Mouse (Mus musculus) hindbrain, embryonic 10.5 days (tissue): ENCODE results near the gene Bpifb1. TPM values are rescaled to one million over a fixed set of nuclear protein-coding genes. Genes with fewer than 3 reads are reported as not detected.
"Not testable (repeated sequence)": the region's sequence is repeated elsewhere in the genome, so short reads cannot be mapped to it uniquely, and the experiment has no call there.

Source experiments
- DNase-seq: peaks from one replicate; pipeline ENCODE4 v3.0.0-alpha.2; 2017; ENCODE audit warnings: low spot score
- H3K27ac ChIP-seq: fragments of 300-500 bp; sonication (generic); 2 replicates; pipeline ENCODE4 v1.5.1; 2016; ENCODE audit warnings: mild to moderate bottlenecking, moderate library complexity
- H3K27me3 ChIP-seq: fragments of 300-500 bp; sonication (generic); 2 replicates; pipeline ENCODE4 v1.6.1; 2016; ENCODE audit warnings: mild to moderate bottlenecking; ENCODE audit not compliant: poor library complexity, insufficient read depth, severe bottlenecking
- H3K36me3 ChIP-seq: fragments of 300-500 bp; sonication (generic); 2 replicates; pipeline ENCODE4 v1.6.1; 2016; ENCODE audit warnings: mild to moderate bottlenecking, moderate library complexity
- H3K4me1 ChIP-seq: fragments of 300-500 bp; sonication (generic); replicated peaks from 2 replicates; pipeline ENCODE4 v1.6.1; 2016; ENCODE audit warnings: mild to moderate bottlenecking
- H3K4me3 ChIP-seq: fragments of 300-500 bp; sonication (generic); 2 replicates; pipeline ENCODE4 v1.5.1; 2016; ENCODE audit warnings: mild to moderate bottlenecking, moderate library complexity
- H3K9me3 ChIP-seq: fragments of 300-500 bp; sonication (generic); 2 replicates; pipeline ENCODE4 v1.6.1; 2016; ENCODE audit warnings: mild to moderate bottlenecking, moderate library complexity
- WGBS: fragments of 180-500 bp; shearing (Covaris S2); methylation state at CpG from one replicate; pipeline ENCODE4 v1.1.7; 2016; 5-methylcytosine and 5-hydroxymethylcytosine counted together
- polyA plus RNA-seq: library from polyadenylated mRNA; unstranded; fragments of >200 nt; fragmentation: Nextera tagmentation; extraction: Ambion mirVana; gene quantifications from 2 replicates; pipeline ENCODE4 v1.2.1, GENCODE M21; 2016

The Bpifb1 gene
- polyA plus RNA-seq, 1 experiment from 2014 or later: not detected

DNA sequence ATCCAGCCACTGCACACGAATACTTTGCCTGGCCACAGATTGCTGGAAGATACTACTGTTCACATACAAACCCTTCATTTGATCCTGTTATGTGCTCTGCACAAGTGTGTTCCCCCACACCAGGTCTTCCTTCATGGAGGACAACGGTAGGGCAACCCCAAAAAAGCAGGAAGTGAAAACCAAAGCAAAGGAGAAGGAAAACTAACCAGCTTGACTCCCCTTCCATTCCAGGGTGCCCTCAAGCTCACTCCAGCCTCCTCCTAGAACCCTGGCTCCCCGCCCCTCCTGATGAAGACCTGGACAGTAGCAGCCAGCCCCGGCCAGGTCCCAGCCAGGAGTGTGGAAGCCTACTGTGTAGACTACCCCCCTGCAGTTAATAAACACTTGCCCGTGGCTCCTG is 29.3 kb downstream of the Bpifb1 start:
- Histone ChIP-seq H3K9me3 (no peaks in the 10 kb centered on the region), H3K27ac (no peak overlapping the region), H3K4me3 (no peak overlapping the region), H3K4me1 (peaks cover 30% of the 10 kb centered on the region), H3K36me3 (no peaks in the 10 kb centered on the region), H3K27me3 (no peaks in the 10 kb centered on the region)
- no peak for DNase-seq
- 83% methylated on average over 5 of the region's 5 CpGs for WGBS

- Histone ChIP-seq H3K9me3 (no peaks in the 10 kb centered on the region), H3K36me3 (no peaks in the 10 kb centered on the region), H3K4me3 (peak within 1 kb of the TSS; percentile 14; the same call in 1 of the 2 replicates), H3K27me3 (no peaks in the 10 kb centered on the region), H3K27ac (peak within 1 kb of the TSS; percentile 71), H3K4me1 (peaks cover 28% of the 10 kb centered on the region)
- peak; percentile 60 for DNase-seq
- WGBS: 4% methylated on average over 14 of the region's 14 CpGs
Measured at GRCm38 (mm10) chr2:154223265-154223916, 32.8 kb downstream of the Bpifb1 start, which contains the start of gene Bpifb5. TSS of gene Bpifb5 (plus strand) at chr2:154223742.

GRCm38 (mm10) chr2:154223917-154224273 is 33.3 kb downstream of the Bpifb1 start:
- WGBS: 3% methylated on average over 2 of the region's 2 CpGs
- H3K9me3 ChIP-seq: no peaks in the 10 kb centered on the region
- H3K4me3 ChIP-seq: peak overlapping the region; percentile 14; the same call in 1 of the 2 replicates
- H3K27ac ChIP-seq: peak overlapping the region; percentile 71
- peak; percentile 53 for DNase-seq
- no peaks in the 10 kb centered on the region for H3K27me3 ChIP-seq
- no peaks in the 10 kb centered on the region for H3K36me3 ChIP-seq
- peaks cover 28% of the 10 kb centered on the region for H3K4me1 ChIP-seq

GRCm38 (mm10) chr2:154226991-154227390 is 36.4 kb downstream of the Bpifb1 start:
- no peak overlapping the region for H3K4me3 ChIP-seq
- no peak overlapping the region for H3K27ac ChIP-seq
- H3K9me3 ChIP-seq: no peaks in the 10 kb centered on the region
- 76% methylated on average over 4 of the region's 4 CpGs for WGBS
- H3K27me3 ChIP-seq: no peaks in the 10 kb centered on the region
- DNase-seq: no peak
- no peaks in the 10 kb centered on the region for H3K36me3 ChIP-seq
- H3K4me1 ChIP-seq: peaks cover 28% of the 10 kb centered on the region

GRCm38 (mm10) chr2:154227830-154228229 is 37.2 kb downstream of the Bpifb1 start:
- no peak overlapping the region for H3K4me3 ChIP-seq
- H3K27ac ChIP-seq: no peak overlapping the region
- no peaks in the 10 kb centered on the region for H3K27me3 ChIP-seq
- peaks cover 24% of the 10 kb centered on the region for H3K4me1 ChIP-seq
- no peaks in the 10 kb centered on the region for H3K36me3 ChIP-seq
- WGBS: 86% methylated on average over 5 of the region's 5 CpGs
- no peaks in the 10 kb centered on the region for H3K9me3 ChIP-seq
- DNase-seq: no peak

DNA sequence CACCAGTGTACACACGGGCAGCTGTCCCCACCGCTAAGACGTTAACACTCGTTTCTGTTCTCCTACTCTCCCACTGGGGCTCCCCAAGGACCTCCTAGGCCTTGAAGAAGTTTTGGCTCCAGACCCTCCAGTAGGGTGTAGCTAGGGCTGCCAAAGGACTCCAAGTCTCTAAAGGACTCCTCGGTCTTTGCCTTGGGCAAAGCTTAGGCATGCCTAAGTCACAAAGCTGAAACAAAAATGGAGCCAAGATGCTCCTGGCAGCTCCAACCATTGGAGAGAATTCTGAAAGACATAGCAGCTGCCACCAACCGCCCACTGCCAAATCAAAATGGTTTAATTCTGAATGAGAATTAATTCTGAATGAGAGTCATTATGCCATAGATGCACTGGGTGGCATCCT is 42.8 kb downstream of the Bpifb1 start:
- Histone ChIP-seq H3K4me3 (no peak overlapping the region), H3K27me3 (no peaks in the 10 kb centered on the region), H3K4me1 (no peaks in the 10 kb centered on the region), H3K36me3 (no peaks in the 10 kb centered on the region), H3K9me3 (no peaks in the 10 kb centered on the region), H3K27ac (no peak overlapping the region)
- WGBS: 93% methylated on average over 6 of the region's 6 CpGs
- no peak for DNase-seq

DNA sequence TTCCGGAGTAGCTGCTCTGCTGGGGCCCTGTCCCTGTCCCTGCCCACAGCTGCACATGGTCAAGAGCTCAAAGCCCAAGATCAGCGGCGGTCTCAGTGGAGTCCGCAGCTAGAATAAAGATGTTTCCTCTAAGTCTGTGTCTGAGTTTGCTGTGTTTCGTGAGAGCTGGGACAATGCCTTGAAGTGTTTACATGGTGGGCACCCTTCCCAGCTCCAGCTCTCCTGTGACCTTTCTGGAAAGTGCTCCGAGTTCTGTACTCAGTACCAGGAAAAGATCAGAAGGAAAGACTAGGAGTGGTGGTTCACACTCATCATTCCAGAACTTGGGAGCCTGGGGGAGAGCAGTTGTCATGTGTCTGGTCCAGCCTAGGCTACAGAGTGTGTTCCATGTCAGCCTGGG is 50.2 kb downstream of the Bpifb1 start:
- WGBS: 87% methylated on average over 6 of the region's 6 CpGs
- Histone ChIP-seq H3K36me3 (no peaks in the 10 kb centered on the region), H3K9me3 (no peaks in the 10 kb centered on the region), H3K27me3 (no peaks in the 10 kb centered on the region), H3K4me3 (no peak overlapping the region), H3K4me1 (no peaks in the 10 kb centered on the region), H3K27ac (no peak overlapping the region)
- DNase-seq: no peak

- H3K9me3 ChIP-seq, H3K36me3 ChIP-seq, H3K4me1 ChIP-seq, DNase-seq, H3K27me3 ChIP-seq, H3K4me3 ChIP-seq, H3K27ac ChIP-seq: not testable (repeated sequence)
- 91% methylated on average over 12 of the region's 12 CpGs for WGBS
Measured at GRCm38 (mm10) chr2:154242726-154243125, 52.1 kb downstream of the Bpifb1 start.

GRCm38 (mm10) chr2:154243356-154244036 is 52.9 kb downstream of the Bpifb1 start:
- Histone ChIP-seq H3K36me3 (no peaks in the 10 kb centered on the region), H3K27me3 (no peaks in the 10 kb centered on the region), H3K27ac (no peak overlapping the region), H3K4me3 (no peak overlapping the region), H3K9me3 (no peaks in the 10 kb centered on the region), H3K4me1 (no peaks in the 10 kb centered on the region)
- 93% methylated on average over 10 of the region's 10 CpGs for WGBS
- no peak for DNase-seq

DNA sequence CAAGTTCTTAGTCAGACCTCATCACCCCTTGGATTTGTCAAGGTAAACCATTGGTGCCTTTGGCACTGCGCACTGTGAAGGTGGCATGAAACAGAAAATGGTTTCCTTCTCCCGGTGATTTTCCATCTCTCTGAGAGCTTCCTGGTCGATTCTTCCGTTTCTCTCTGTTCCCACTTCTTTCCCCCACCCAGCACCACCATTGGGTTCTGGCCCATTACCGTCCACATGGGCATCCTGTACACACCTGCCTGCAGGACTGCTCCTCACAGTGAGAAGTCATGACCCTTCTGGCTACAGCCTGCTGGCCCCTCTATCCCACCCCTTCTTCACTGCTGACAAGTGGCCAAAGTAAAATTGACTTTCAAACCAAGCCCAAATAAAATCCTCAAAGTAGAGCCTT is 54.7 kb downstream of the Bpifb1 start:
- Histone ChIP-seq H3K9me3 (no peaks in the 10 kb centered on the region), H3K27me3 (no peaks in the 10 kb centered on the region), H3K36me3 (no peaks in the 10 kb centered on the region), H3K27ac (no peak overlapping the region), H3K4me1 (no peaks in the 10 kb centered on the region), H3K4me3 (no peak overlapping the region)
- 90% methylated on average over 5 of the region's 5 CpGs for WGBS
- no peak for DNase-seq

- H3K4me1 ChIP-seq, H3K9me3 ChIP-seq, H3K27ac ChIP-seq, H3K4me3 ChIP-seq, DNase-seq, H3K36me3 ChIP-seq, H3K27me3 ChIP-seq: not testable (repeated sequence)
- 92% methylated on average over 2 of the region's 4 CpGs for WGBS
Measured at GRCm38 (mm10) chr2:154255254-154255653, 64.6 kb downstream of the Bpifb1 start.

GRCm38 (mm10) chr2:154255770-154256169 is 65.2 kb downstream of the Bpifb1 start:
- WGBS: 90% methylated on average over 4 of the region's 4 CpGs
- no peaks in the 10 kb centered on the region for H3K27me3 ChIP-seq
- H3K36me3 ChIP-seq: no peaks in the 10 kb centered on the region
- no peaks in the 10 kb centered on the region for H3K9me3 ChIP-seq
- no peak overlapping the region for H3K4me3 ChIP-seq
- no peak overlapping the region for H3K27ac ChIP-seq
- no peaks in the 10 kb centered on the region for H3K4me1 ChIP-seq
- DNase-seq: no peak

GRCm38 (mm10) chr2:154257554-154257953 is 66.9 kb downstream of the Bpifb1 start, which contains the start of gene Bpifb9a:
TSS of gene Bpifb9a (plus strand) at chr2:154257854.
- not testable (repeated sequence) for H3K4me3 ChIP-seq, H3K36me3 ChIP-seq, H3K27ac ChIP-seq, H3K9me3 ChIP-seq, H3K27me3 ChIP-seq, H3K4me1 ChIP-seq, DNase-seq
- WGBS: 86% methylated on average over 5 of the region's 5 CpGs
